Mouse (Mus musculus) right cerebral cortex, postnatal 25 days (tissue): ENCODE measurements around the gene Hcar2.

Experiments used
- DNase-seq: peaks from one replicate; pipeline ENCODE4 v3.0.0; 2022

The Hcar2 gene

GRCm38 (mm10) chr5:123865365-123865764 lies at the start of gene Hcar2:
Gene Hcar2, minus strand, starts transcription at chr5:123865499.
- no peak for DNase-seq

DNA sequence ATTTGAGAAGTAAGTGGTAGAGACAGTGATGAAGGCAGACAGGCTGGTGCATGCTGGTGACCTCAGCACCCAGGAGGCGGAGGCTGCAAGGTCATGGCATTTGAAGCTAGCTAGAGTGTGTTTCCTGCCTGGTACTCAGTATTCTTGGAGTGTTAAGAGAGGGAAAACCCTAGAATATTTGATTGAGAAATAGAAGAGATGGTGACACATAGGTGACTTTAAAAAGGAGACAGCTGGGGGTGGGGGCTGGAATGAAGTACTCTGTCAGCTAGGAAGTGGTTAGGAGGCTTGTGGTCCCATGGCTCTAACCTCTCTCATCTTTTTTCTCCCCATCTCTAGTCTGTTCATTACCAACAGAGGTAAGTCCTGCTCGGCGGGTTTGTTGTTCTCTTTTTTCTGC lies 49.6 kb upstream of the Hcar2 start:
- DNase-seq = no peak

GRCm38 (mm10) chr5:123907631-123907977 lies 42.3 kb upstream of the Hcar2 start:
- no peak for DNase-seq

- peak; percentile 99 for DNase-seq
These were observed 41.8 kb upstream of the Hcar2 start, which contains the start of gene Denr for GRCm38 (mm10) chr5:123906976-123907630. Gene Denr, plus strand, starts transcription at chr5:123907175.

DNA sequence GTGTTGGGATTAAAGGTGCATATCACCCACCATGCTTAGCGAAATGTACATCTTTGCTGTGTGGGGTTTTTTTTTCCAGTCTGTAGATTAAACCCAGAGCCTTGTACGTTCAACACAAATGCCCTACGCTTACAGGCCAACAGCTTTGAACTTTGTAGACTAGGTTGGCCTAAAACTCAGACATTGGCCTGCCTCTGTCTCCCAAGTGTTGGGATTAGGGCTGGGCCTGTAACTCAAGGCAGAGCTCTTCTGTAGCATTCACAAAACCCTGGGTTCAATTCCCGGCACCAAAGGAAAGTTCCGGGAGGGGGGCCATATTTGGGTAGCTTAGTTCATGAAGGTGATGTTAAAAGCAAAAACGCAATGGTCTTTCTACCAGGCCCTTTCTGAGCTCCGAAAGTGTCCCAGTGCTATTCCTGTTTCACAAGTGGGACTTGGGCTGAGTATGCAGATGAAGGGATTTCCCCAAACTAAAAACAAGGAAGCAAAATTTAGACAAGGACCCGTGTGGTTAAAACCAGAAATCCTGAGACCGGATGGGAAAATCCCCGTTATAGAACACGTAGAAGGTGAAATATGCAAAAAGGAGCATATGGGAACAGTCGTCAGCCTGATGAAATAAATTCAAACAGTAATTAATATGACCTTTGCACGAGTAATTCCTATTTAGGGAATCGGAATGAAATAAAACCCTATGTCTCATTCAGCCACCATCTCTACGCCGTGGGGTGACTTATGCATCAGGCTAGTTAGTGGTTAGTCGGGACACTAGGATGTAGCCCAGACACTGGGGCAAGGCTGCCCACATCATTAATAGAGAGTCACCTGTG lies 41.1 kb upstream of the Hcar2 start:
- no peak for DNase-seq

DNA sequence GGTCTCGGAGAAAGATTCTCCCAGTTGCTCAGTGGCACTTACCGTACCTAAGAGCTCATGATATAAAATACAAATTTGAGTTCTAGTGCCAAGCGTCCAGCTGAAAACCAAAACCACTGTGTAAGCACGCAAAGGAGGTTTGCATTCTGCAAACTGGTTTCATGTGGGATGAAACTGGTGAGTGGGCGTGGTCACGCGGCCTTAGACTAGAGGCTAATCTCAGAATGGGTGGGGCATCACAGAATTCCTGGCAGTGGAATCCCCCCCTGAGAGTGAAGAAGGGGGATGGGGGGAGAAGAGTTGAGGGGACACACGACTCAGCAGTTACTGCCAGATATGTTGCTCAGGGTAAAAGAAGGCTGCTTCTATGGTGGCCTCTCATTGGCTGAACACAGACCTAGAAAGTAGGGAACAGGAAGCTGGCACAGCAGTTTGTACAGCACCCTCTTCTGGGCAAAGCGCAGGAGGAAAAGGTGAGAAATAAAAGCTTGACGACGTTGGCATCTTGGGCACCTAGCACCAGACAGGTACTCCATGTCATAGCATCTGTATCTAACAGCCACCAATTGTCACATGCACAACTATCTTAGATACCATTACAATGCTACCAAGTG lies 38.9 kb upstream of the Hcar2 start:
- DNase-seq = no peak

- DNase-seq = no peak
These were observed 32.1 kb upstream of the Hcar2 start for GRCm38 (mm10) chr5:123897352-123897751.

DNA sequence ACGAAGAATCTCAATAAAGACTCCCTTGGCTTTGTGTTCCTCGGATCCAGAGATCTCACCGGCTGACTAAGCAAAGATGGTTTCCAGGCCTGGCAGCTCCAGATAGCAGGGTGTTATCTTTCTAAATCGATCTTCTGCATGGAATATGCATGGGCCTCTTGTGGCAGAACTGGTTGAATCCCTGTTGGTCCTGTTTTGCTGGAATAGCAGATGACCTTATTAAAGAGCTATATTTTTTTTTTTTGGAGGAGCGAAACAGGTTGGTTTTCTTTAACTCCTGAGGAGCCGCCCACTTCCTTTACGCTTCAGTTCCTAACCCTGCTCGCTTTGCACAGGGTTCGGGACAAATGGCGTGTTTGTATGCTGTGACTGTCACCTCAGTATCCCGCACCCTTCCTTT lies 31.1 kb upstream of the Hcar2 start:
- no peak for DNase-seq

GRCm38 (mm10) chr5:123893520-123893919 lies 28.2 kb upstream of the Hcar2 start:
- no peak for DNase-seq

- DNase-seq = no peak
These were observed 26.4 kb upstream of the Hcar2 start for GRCm38 (mm10) chr5:123891669-123892068.

- DNase-seq = no peak
These were observed 25.7 kb upstream of the Hcar2 start for GRCm38 (mm10) chr5:123890987-123891386.

DNA sequence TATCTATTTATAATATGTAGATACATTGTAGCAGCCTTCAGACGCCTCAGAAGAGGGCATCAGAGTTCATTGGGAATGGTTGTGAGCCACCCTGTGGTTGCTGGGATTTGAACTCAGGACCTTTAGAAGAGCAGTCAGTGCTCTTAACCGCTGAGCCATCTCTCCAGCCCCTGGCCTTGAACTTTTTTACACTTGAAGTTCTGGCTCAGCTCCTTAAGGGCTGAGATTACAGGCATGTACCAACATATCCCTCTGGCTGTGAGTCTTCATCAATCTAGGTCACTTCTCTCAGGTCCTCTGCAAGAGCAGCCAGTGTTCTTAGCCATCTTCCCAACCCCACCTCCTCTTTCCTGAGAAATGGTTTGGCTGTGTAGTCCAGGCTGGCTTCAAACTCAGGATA lies 25.0 kb upstream of the Hcar2 start:
- no peak for DNase-seq

DNA sequence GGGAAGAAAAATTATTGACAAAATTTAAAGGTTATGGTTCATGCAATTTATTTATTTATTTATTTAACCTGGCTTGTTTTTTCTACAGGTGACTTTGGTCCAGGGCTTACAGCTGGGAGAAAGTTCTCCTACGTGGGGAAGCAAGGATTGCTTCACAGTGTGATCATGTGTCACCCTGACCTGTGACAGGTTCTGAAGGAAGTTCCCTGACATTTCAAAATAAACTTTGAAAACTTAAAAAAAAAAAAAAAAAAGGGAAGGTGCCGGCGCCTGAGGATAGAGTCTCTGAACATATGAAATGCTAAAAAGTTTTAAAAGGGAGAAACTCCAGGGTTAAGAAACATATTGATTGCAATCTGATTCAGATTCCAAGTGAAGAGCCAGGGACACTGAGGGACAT lies 21.1 kb upstream of the Hcar2 start:
- DNase-seq = no peak

DNA sequence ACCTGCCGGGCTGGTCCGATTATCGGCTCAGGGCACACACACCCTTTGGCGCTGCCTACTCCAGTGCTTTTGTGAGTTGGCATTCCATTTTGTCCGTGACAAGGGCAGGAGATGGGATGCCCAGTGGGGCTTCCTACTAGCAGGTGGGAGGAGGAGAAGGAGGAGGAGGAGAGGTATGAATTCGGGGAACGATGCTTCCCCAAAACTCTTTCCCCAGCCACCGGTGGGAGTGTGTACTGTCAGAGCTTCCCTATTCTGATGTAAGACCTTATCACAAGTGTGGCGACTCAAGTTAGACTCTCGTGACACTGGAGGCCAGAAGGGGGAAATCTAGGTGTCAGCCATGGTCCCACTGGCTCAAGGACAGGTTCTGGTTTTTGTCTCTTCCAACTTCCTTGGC lies 19.0 kb upstream of the Hcar2 start:
- no peak for DNase-seq

DNA sequence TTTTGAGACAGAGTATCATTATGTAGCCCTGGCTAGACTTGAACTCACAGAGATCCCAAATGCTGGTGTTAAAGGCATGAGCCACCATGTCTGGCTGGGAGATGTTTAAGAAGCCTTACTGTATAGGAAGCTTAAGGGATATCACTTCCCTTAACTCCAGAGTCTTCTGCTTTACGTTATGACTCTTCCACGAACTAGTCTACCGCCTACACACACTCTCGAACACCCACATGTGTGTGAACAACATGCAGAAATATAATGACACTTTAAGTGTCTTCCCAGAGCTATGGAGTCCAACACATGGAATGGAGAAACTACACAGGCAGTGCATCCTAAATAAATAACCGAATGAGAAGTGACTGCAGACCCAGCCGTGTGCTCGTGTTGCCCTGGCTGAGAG lies 18.6 kb upstream of the Hcar2 start:
- DNase-seq = no peak

- no peak for DNase-seq
These were observed 15.5 kb upstream of the Hcar2 start for GRCm38 (mm10) chr5:123880778-123881177.

GRCm38 (mm10) chr5:123879928-123880327 lies 14.6 kb upstream of the Hcar2 start, which contains the start of gene Hcar1:
Gene Hcar1, minus strand, starts transcription at chr5:123880020.
- no peak for DNase-seq

- no peak for DNase-seq
These were observed 12.8 kb upstream of the Hcar2 start for GRCm38 (mm10) chr5:123878056-123878455.

DNA sequence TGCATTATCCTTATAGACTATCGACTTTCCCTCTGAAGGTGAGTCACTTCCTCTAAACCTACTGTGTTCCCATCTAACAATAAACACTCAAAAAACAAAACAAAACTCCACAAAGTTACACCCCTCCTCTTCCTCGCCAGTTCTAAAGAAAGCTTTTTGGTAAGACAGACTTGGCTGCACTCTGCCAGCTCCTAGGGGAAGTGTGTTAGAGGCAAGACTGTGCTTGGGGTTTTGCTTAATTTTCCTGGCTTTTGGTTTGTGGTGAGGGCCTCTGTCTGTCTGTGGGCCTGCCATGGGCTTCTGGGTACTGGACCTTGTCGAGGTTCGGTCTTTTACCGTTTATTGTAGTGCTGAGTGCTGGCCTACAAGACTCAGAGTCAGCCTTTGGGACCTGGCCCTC lies 8.9 kb upstream of the Hcar2 start:
- no peak for DNase-seq

GRCm38 (mm10) chr5:123869615-123870014 lies 4.3 kb upstream of the Hcar2 start:
- DNase-seq = no peak

DNA sequence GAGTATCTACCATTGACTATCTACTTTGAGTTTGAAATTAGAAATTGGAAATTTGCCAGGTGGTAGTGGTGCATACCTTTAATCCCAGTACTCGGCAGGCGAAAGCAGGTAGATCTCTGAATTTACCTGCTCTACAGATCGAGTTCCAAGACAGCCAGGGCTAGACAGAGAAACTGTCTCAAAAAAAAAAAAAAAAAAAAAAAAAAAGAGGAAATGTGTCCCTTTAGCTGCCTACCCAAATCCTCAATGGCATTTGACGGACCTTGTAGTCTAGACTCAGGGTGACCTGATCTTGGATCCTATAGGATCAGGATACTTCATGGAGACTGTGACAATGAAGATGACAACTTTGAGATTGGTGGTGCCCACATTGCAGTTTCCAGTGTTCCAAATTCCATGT lies 1.2 kb upstream of the Hcar2 start:
- no peak for DNase-seq

DNA sequence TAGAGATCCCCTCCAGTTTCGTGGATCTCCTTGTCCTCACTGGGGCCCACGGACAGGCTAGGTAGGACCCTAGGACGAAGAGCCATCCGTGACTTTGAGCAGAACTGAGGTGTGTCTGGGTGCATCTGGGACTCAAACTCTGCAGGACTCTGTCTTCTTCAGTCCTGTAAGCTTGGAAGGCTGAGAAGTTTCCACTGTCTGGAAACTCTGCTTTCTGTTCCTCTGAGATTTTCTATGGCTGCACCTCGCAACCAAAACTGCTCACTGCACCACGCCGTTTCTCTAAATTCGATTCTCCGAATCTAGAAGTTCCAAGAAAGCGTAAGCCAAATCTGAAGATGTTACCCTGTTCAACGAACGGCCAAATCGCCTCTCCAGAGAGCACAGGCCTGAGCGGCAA lies 1.4 kb downstream of the Hcar2 start:
- DNase-seq = no peak

DNA sequence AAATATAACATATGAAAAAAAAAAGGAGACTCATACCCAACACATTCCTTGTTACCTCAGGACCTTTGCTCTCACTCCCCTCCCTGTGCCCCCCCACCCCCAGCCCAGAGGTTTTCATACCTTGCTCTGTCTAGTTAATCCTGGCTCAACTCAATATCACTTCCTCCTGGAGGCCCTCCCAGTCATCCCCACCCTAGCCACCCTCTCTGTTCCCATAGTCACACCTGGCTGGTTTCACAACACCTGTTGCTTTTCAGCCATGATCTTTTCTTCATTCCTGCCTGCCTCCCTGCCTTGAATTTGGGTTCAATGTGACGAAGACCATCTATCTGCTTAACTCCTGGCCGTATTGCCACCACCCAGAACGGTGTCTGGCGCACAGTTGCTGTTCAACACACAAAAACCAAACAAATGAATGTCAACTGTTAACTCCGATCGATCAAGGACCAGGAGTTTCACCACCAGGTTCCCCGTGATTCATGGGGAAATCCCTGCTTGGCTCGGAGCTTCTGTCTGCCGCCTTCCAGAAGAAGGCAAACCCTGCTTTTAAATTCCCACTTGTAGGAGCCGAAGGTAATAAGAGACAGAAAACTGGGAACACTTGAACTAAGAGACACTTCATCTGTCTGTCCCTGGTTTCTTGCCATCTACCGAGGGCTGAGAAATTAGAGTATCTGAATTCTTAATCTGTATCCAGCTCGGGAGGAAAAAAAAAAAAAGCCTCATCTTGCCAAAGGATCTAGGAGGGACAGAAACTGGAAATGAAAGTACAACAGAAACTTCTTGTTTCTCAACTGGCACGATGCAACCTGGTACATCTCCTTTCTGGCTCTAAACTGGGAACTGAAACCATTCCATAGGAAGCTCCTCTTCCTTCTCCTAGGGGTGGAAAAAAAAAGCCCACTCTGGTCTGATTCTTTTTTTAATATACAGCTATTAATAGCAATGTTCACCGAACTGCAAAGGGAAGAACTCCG lies 2.6 kb downstream of the Hcar2 start:
- DNase-seq = no peak
